Mouse (Mus musculus) neural tube, embryonic 11.5 days (tissue): Measurements from ENCODE around the gene Arhgef28. TPM values are rescaled to one million over a fixed set of nuclear protein-coding genes. Genes with fewer than 3 reads are reported as not detected.

Source experiments
- ATAC-seq: fragments of 200-750 bp; cut with Nextera tagmentation; 2 replicates; pipeline ENCODE4 v1.8.0; 2017; ENCODE audit warnings: moderate number of reproducible peaks, mild to moderate bottlenecking, moderate TSS enrichment, moderate library complexity; ENCODE audit not compliant: insufficient read depth, low FRiP score, low TSS enrichment
- DNase-seq: peaks from one replicate; pipeline ENCODE4 v3.0.0-alpha.2; 2015; ENCODE audit warnings: low spot score
- H3K27ac ChIP-seq: fragments of 300-500 bp; sonication (generic); 2 replicates; pipeline ENCODE4 v1.5.1; 2014; ENCODE audit warnings: low read depth, mild to moderate bottlenecking, low read length
- H3K27me3 ChIP-seq: fragments of 300-500 bp; sonication (generic); 2 replicates; pipeline ENCODE4 v1.6.1; 2014; ENCODE audit warnings: mild to moderate bottlenecking, low read length, mixed read lengths; ENCODE audit not compliant: control insufficient read depth, insufficient read depth
- H3K36me3 ChIP-seq: fragments of 300-500 bp; sonication (generic); 2 replicates; pipeline ENCODE4 v1.6.1; 2014; ENCODE audit warnings: mild to moderate bottlenecking, low read length, moderate library complexity, mixed read lengths; ENCODE audit not compliant: control insufficient read depth, insufficient read depth
- H3K4me1 ChIP-seq: fragments of 300-500 bp; sonication (generic); 2 replicates; pipeline ENCODE4 v1.6.1; 2014; ENCODE audit warnings: low read length, mixed read lengths; ENCODE audit not compliant: control insufficient read depth, insufficient read depth
- H3K4me2 ChIP-seq: fragments of 300-500 bp; sonication (generic); 2 replicates; pipeline ENCODE4 v1.6.1; 2014; ENCODE audit warnings: low read depth, mild to moderate bottlenecking, moderate library complexity
- H3K4me3 ChIP-seq: fragments of 300-500 bp; sonication (generic); 2 replicates; pipeline ENCODE4 v1.5.1; 2014; ENCODE audit warnings: low read depth, low read length
- H3K9ac ChIP-seq: fragments of 300-500 bp; sonication (generic); 2 replicates; pipeline ENCODE4 v1.6.1; 2014; ENCODE audit warnings: mild to moderate bottlenecking, low read length
- H3K9me3 ChIP-seq: fragments of 300-500 bp; sonication (generic); 2 replicates; pipeline ENCODE4 v1.6.1; 2016; ENCODE audit warnings: low read length; ENCODE audit not compliant: control insufficient read depth
- WGBS: fragments of 180-500 bp; shearing (Covaris S2); extraction: QIAGEN DNeasy Blood & Tissue Kit; methylation state at CpG from one replicate; pipeline ENCODE4 v1.1.7; 2014; 5-methylcytosine and 5-hydroxymethylcytosine counted together
- polyA plus RNA-seq: library from polyadenylated mRNA; unstranded; fragments of >200 nt; fragmentation: Nextera tagmentation; extraction: Ambion mirVana; gene quantifications from 2 replicates; pipeline ENCODE4 v1.2.1, GENCODE M21; 2014

The Arhgef28 gene
- polyA plus RNA-seq, 1 experiment from 2014 or later = 7.7 TPM

DNA sequence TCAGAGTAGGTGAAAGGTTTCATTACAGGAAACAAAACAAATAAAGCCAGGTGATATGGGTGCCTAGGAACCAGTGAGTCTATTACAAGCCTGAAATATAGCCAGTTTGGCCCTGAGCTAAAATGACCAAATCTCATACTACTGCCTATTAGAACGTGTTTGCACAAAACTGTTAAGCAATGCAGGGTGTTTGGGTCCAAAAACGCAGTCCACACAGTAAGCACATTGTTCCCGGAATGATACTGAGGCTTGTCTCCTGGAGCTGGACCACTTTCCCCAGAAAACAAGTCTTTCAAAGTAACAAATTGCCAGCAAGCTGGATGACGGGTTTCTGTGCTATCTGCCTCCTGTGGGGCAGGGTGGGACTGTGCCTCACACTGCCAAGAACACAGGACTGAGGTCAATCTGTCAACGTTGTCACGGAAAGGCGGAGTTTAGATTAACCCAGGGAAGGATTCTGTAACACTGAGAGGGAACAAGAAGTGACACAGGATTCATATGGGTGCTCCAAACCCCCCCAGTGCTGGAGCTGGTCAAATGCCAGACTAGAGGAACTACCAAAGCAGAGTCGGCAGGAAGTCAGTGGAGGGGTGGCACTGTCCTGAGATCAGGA lies 352.8 kb downstream of the Arhgef28 start:
- Histone ChIP-seq H3K9me3 (no peaks in the 10 kb centered on the region), H3K4me2 (no peak overlapping the region), H3K27me3 (no peaks in the 10 kb centered on the region), H3K4me3 (no peak overlapping the region), H3K9ac (no peak overlapping the region), H3K36me3 (no peaks in the 10 kb centered on the region), H3K4me1 (no peaks in the 10 kb centered on the region), H3K27ac (no peak overlapping the region)
- ATAC-seq = no peak
- 71% methylated on average over 8 of the region's 8 CpGs for WGBS
- DNase-seq = no peak

Other genes starting within 250 kb of the Arhgef28 start
- 43.3 and 44.0 TPM in 2 replicates for gene Utp15, start 56.6 kb upstream of the Arhgef28 start, polyA plus RNA-seq
- gene Ankra2, start 56.6 kb upstream of the Arhgef28 start, polyA plus RNA-seq = 35.7 and 36.5 TPM in 2 replicates
- gene Gm21976, start 73.4 kb upstream of the Arhgef28 start, polyA plus RNA-seq = not detected in 2 replicates
- 738 and 767 TPM in 2 replicates for gene Btf3, start 110.6 kb upstream of the Arhgef28 start, polyA plus RNA-seq
- gene Foxd1, start 147.8 kb upstream of the Arhgef28 start, polyA plus RNA-seq = 5.5 and 7.2 TPM in 2 replicates